Mouse (Mus musculus): ENCODE results near the gene Nhs.
A peak's percentile ranks its signal among the peaks of the same experiment; 100 is the strongest.

Nhs gene

DNA sequence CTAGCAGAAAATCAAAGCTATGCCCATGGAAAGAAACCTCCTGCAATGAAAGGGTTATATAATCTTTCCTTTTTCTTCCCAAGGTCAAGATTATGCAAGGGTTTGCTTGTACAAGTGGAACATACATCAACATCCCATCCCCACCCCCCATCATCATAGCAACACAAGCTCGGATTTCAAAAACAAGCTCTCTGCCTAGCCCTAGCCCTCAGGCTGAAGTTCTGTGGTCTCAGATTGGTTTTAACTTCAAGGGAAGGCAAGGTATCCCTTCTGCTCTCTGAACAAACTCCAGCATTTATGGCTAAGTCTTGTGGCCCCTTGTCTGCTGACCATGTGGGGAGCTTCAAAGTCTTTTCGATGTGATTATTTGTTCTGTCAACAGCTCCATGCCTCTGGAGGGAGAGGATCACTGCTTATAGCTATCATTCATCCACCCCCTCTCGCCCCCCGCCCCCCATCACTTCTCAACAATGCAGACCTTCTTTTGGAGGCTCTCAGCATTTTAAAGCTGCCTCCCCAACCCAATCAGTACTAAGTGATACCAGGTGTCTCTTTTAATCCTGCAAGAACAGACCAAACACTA, 216.3 kb downstream of the Nhs start:
- no peak for DNase-seq (ENCODE audit: low read depth, low spot score)

DNA sequence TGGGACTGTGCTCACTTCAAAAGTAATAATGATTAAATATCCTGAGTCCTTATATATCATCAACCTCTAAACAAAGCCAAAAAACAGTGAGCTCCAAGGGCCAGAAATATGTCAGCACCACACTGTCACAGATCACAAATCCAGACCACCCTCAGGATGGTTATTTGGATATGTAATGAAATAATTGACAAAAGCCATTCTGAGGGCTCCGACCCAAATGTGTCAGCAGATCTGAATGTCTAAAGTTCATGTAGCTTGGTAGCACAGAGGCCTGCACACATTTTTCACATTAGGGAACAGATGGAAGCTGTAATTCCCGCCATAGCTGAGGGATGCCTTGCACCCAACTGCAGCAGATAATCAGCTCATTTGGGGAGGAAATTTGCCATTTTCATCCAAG, 218.8 kb downstream of the Nhs start:
- no peak for DNase-seq (ENCODE audit: low read depth, low spot score)

DNA sequence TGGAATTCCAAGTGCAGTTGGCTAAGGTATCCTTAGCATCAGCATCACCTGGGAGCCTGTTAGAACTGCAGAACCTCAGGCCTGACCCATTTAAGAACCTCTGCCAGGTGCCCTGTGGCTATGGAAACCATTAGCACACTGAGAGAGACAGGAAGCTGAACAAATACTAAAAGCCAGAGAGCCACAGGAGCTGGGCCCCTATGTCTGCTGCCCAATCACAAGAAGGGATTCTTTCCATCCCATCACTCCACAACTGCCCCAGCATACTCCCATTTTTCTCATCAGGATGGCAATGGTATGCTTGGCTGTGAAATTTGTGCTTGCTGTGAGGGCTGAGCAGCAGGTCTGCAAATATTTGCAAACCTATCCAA, 232.9 kb downstream of the Nhs start:
- no peak for DNase-seq (ENCODE audit: low read depth, low spot score)

DNA sequence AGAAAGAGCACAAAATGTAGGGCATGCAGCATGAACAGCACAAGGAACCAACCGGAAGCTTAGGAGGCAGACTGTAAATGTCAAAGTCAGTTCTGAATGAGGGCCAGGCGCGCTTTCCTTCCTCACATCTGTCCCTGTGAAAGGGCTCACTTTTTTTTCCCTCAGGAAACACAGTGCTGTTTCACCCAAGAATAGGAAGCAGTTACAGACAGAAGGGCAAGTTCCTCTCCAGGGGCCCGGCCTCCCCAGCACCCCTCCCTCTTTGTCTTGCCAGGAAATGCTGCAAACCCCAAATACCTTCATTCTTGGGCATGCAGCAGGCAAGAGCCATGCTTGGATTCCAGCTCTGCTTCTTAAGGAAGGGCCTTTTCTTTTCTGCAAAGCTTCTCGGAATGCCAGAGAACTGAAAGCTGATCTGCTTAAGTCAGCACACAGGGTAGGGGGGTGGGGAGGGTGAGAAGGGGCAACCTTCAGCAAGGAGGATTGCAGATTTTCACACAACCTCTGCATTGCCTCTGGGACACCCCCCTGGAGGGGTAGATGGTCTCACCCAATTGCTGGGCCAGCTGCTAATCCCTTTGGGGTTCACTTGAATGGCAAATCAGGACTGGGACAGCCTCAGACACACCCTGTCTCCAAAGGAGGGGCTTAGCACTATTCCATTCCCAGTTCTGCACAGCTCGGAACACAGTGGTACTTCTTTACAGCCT, 233.4 kb downstream of the Nhs start:
- DNase-seq (ENCODE audit: low read depth, low spot score), result no peak

DNA sequence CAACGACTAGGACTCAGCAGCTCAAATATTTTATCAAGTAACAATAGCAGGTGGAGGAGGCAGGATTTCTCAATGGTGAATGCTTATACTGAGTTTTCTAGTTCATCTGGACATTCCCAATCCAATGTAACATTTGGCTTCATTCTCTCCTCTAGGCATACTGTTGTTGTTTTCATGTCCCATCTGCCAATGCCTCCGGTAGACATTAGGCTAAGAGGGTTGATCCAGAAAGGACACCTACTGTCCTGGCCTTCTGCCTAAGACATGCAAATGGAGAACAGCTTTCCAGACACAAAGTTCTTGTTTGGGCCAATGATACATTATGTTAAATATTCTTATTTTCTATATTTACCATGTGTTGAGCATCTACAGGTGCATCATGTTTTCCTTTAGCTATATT, 236.9 kb downstream of the Nhs start:
- no peak for DNase-seq (ENCODE audit: low read depth, low spot score)

DNA sequence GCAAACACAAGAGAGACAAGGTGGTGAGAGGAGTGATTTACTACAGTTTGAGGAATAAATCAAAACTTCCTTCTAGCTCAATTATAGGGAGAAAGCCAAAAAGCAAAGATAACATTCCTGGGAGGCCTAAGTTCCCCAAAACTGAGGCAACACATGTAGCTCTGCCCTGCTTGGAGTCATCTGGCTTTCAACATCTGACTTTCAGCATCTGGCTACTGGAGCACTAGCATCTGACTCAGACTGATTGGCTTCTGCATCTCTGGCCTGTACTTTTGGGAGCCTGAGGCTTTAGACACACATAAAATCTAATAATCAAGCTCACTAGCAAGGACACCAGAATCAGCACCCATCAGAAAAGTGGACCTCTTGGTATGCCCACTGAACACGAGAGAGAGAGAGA, 237.9 kb downstream of the Nhs start:
- no peak for DNase-seq (ENCODE audit: low read depth, low spot score)

DNA sequence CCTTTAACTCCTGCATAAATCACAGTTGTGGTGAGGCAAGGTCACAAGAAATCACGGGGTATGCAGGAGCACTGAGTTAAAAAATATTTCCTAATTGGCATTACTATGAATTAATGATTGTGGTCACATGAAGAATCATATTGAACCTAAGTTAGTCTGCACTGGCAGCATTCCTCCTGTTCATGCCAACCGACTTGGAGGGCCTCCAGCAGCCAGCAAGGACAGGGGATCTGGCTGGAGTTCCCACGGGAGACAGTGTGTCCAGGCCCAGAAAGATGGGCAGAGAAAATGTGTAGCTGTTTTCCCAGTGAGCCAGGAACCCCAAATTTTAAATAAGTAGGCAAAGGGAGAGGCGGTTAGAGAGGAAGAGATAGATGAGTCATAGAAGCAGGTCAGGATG, 249.6 kb downstream of the Nhs start:
- DNase-seq (ENCODE audit: low read depth, low spot score), result no peak

DNA sequence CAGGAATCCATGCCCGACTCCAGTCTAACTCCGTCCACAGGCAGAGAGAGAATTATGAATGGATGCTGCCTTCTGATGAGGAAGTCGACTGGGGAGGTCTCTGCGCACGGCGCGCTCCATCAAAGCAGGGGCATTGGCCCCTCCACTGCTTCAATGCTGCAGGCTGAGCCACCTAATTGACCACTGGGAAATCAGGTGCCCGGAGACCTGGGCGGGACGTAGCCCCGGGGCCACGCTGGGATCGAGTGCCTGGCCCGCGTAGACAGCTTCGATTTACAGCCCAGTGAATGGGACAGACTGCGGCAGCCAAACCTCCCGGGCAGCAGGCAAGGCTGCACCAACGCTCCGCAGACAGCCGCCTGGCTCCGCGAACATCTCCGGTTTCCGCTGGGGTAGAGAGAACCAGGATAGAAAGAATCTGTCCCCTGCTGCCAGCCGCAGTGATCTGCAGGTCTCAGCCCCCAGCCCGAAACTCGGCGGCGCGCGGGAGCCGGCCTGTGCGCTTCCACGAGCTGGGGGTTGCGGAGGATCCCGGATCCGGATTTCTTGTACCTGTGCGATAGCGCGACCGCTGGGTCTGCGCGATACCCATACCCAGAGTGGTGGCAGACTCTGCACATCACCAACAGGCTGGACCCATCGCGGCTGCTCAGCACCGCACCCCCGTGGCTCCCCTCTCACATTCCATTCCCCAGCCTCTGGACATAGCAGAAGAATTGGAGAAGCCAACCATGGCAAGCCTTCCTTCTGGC, 250.7 kb downstream of the Nhs start:
- no peak for DNase-seq (ENCODE audit: low read depth, low spot score)

DNA sequence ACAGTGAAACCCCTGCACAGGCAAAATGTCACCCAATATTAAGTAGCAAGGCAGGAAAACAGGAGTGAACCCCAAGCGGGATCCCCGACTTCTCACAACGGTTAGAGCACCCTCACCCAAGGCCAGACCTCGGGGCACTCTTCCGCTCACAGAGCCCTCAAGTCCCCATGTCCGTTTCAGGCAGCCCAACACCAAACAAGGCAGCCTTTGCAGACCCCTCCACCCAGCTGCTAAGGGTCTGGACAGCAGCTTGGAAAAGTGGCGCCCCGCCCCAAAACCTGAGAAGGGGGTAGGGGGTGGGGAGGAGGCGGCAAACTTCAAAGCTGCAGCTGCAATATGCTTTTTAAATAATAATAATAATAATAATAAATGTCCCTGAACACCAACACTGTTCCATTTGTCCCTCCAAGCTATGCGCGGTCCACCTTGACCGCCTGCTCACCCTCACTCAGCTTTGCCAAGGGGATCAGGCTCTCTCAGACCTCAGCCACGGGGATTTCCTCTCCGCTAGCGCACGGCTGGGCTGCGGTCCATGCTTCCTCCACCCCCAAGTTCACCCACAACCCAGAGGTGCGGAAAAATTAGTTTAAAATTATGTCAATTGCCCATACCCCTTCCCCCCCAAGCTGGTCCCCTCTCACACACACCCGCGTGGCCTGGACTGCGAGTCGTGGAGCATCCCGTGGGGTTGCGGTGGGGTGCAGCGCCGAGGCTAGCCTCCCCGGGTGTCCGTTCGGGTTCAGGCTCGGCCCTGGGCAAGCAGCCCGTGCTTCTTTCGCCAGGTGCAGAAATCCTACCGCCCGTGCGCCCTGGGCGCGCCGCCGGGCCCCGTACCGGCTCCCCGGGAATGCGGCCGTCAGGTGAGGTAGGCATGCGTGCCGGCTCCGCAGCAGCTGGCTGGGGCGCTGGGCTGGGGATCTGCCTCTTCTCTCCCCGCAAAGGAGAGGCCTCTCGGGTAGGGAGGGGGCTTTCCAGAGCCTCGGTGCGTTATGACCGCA, 251.6 kb downstream of the Nhs start:
- no peak for DNase-seq (ENCODE audit: low read depth, low spot score)

DNA sequence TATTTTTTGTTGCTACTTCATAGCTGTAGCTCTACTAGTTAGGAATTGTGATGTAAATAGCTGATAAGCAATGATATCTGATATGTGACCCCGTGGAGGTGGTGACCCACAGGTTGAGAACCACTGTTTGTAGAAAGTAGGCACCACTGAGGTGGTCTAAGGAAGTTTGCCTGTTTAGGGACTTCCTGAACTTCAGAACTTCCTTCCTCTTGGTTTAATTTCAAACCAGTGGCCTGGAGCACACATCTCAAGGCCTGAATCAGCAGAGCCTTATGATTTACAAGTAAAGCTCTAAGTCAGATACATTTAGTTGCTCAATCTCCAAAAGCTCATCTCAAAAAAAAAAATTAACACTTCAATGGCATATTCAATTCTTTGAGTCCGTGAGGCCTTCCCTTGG, 265.1 kb downstream of the Nhs start:
- no peak for DNase-seq (ENCODE audit: low read depth, low spot score)

DNA sequence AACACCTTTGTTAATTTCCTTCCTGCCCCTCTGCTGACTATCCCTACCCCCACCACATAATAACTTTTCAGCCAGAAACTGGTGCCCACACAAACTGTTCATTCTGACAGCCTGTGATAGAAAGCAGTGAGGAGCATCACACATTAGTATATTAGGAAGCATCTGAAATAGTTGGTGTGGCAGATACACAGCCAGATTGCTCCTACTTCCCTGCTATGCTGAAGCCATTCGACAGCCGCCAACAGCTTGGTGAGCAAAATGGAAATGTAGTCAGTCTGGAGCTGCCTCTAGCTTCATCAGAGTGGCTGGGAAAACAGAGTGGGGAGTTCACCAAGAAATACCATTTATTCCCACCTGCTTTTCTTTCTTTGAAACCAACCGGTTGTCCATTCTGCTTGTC, 275.9 kb downstream of the Nhs start:
- DNase-seq (ENCODE audit: low read depth, low spot score), result no peak

DNA sequence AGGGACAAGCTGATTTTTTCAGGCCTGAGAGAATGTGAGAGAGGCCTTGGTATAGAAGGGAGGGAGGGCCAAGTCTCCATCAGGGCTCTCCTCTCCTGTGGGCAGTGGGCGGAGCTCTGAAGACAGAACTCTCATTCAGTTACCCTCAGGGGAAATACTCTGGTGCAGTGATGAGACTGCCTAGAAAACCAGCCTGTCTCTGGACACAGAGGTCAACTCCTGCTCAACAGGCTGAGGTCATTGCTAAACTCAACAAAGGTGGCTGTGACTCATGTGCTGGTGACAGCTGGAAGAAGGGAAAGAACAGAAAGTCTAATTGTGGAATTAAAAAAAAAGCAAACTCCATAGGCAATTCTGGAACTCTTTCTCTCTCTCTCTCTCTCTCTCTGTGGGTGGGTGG, 282.4 kb downstream of the Nhs start:
- DNase-seq (ENCODE audit: low read depth, low spot score), result no peak

DNA sequence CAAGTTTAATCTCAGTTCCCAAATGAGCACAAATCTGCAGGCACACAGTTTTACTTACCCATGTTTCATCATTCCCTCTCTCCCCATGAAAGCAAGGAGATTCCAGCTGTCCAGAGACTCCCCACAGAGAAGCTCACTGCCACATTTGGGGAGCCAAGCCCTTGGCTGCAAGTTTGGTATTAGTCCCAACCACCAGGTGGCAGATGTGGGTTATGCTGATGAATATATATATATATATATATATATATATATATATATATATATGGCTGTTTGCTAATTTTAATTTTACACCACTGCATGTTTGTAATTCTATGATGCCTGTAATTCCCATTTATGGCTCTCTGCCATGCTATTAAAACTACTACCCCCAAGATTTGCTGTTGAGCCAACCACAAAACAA, 286.0 kb downstream of the Nhs start:
- DNase-seq (ENCODE audit: low read depth, low spot score), result no peak

DNA sequence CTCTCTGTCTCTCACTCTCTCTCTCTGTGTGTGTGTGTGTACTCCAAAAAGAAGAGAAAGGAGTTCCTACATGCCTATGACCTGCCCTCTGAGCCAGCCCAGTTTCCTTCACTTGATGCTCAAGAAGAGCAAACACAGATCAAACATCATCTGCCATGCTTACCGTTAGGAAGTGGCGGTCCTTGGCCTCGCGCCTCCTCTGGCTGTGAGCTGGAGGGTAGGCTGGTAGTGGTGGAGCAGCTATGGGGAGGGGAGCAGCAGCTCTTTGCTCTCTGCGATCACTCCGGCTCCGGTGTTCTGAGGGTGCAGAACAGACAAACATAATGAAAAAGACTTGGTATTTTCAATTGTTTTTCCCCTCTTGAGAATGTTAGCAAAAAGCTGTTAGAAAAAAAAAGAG, 288.2 kb downstream of the Nhs start:
- DNase-seq (ENCODE audit: low read depth, low spot score), result no peak

DNA sequence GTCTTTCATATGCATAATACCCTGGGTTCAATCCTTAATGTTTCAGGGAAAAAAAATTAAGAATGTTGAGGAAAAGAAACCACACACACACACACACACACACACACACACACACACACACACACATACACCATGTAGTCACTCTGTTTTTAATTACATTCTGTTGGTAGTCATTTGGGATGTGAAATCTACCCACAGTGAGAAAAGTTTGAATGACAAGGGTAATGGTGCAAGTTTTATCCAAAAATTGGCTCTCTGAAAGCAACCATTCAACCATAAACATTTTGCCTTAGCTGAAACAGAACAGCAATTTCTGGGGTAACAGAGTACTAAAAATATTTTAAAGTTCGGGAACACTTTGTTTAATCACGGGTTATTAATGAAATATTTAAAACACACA, 303.9 kb downstream of the Nhs start:
- DNase-seq (ENCODE audit: low read depth, low spot score), result no peak

DNA sequence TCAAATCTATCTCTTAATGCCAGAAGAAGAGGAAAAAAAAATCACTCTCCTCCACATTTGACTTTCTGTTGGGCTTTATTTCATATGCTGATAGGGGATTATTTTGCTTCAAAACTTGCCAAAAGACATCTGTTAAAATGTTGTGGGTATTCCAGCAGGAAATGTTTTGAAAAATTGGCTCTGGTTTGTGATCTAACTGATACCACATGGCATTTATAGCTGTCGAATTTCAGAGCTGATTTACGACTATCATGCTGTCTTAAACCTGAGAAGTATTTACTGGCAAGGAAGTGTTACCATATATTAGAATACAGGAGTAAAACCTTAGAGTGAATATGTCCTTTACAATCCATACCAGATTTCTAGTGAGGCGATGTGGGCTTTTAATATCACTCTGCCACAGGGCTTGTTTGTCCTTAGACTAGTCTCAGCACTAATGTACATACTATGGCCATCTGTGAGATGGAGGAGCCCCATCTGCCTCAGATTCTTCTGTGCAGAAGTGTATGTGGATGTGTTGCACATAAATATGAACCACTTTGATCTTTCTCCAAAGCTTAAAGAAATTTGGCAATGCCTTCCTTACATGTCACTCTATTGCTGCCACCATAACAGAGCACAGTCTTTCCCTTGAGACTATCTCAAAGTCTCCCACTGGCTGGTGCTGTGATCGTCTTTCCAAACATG, 305.8 kb downstream of the Nhs start:
- DNase-seq (ENCODE audit: low read depth, low spot score), result no peak

DNA sequence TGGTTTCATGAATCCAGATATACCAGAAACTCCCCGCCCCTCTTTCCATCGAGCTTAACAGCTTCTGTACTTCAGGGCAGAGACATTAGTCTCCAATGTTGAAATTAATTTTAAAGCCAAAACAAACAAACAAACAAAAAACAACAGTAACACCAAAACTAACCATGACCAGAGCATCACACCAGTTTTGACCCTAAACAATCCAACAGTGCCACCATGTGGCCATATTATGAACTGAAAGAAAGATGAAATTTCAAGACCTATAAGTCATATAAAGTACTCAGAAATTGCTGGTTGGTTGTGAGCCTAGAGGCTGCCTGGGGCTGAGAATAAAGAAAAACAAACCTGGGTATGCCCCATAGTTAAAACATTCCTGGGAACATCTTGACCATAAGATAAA, 333.3 kb downstream of the Nhs start:
- peak; percentile 27 for DNase-seq (ENCODE audit: low read depth, low spot score)

DNA sequence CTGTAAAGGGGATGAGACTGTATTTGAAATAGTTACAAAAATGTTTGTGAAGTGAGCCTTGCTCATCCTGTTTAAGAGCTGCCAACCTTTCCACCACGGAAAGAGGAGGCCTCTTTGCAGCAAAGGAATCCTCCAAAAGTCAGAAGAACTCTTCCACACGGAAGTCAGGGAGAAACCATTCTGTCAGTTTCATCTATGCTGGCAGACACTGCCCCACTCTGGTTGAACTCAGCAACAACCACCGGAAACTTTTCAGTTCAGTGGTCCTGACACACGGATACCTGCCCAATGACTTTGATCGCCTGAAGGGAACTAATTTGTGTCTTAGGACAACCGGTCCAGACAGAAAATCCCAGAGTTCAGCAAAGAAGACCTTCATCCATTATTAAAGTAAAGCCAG, 369.3 kb downstream of the Nhs start:
- peak; percentile 8 for DNase-seq (ENCODE audit: low read depth, low spot score)

Data from A20 (cell line).